Mouse (Mus musculus) MEL (cell line): ENCODE data around the gene Xpo6. TPM values are rescaled to one million over a fixed set of nuclear protein-coding genes. Genes with fewer than 3 reads are reported as not detected.

Experiments used
- DNase-seq: peaks from one replicate; pipeline ENCODE4 v3.0.0; 2011; ENCODE audit warnings: low read depth, low spot score
- H3K27ac ChIP-seq: 2 replicates; pipeline ENCODE4 v1.5.1; 2012; ENCODE audit warnings: low read depth, mild to moderate bottlenecking, control low read depth, low read length, moderate library complexity; ENCODE audit not compliant: control insufficient read depth
- H3K27me3 ChIP-seq, 2 experiments: fragments of 150-350 bp in 1 of 2; sonication (generic) in 1 of 2; 2 replicates each; pipeline ENCODE4 v1.6.1; 2012; ENCODE audit warnings: low read length in 2 of 2, mild to moderate bottlenecking in 2 of 2, improper control_type of control experiment in 1 of 2, moderate library complexity in 1 of 2; ENCODE audit not compliant: insufficient read depth in 2 of 2, control insufficient read depth in 1 of 2
- H3K36me3 ChIP-seq, 2 experiments: 2 replicates each; pipeline ENCODE4 v1.6.1; 2012 to 2014; ENCODE audit warnings: low read length in 2 of 2, improper control_type of control experiment in 1 of 2, inconsistent platforms in 1 of 2, mild to moderate bottlenecking in 1 of 2; ENCODE audit not compliant: insufficient read depth in 2 of 2, control insufficient read depth in 1 of 2
- H3K4me1 ChIP-seq, 2 experiments: fragments of 150-350 bp in 1 of 2; sonication (generic) in 1 of 2; 2 replicates each; pipeline ENCODE4 v1.6.1; 2012; ENCODE audit warnings: low read length in 2 of 2, improper control_type of control experiment in 1 of 2, mild to moderate bottlenecking in 1 of 2; ENCODE audit not compliant: insufficient read depth in 2 of 2, control insufficient read depth in 1 of 2
- H3K4me3 ChIP-seq, 2 experiments: fragments of 150-350 bp in 1 of 2; sonication (generic) in 1 of 2; 2 replicates each; pipeline ENCODE4 v1.5.1; 2012; ENCODE audit warnings: low read depth in 2 of 2, low read length in 2 of 2, mild to moderate bottlenecking in 2 of 2, moderate library complexity in 2 of 2, control low read depth in 1 of 2, improper control_type of control experiment in 1 of 2; ENCODE audit not compliant: control insufficient read depth in 1 of 2, insufficient read depth in 1 of 2
- H3K79me2 ChIP-seq: 2 replicates; pipeline ENCODE4 v1.6.1; 2012; ENCODE audit warnings: mild to moderate bottlenecking, low read length, moderate library complexity; ENCODE audit not compliant: control insufficient read depth, poor library complexity, insufficient read depth
- H3K9ac ChIP-seq: 2 replicates; pipeline ENCODE4 v1.6.1; 2012; ENCODE audit warnings: low read depth, mild to moderate bottlenecking, control low read depth, low read length, moderate library complexity; ENCODE audit not compliant: control insufficient read depth, poor library complexity, severe bottlenecking
- H3K9me3 ChIP-seq: fragments of 150-350 bp; sonication (generic); replicated peaks from 2 replicates; pipeline ENCODE4 v1.6.1; 2012; ENCODE audit warnings: mild to moderate bottlenecking, low read length, improper control_type of control experiment, moderate library complexity; ENCODE audit not compliant: insufficient read depth
- CHD2 ChIP-seq: IDR thresholded peaks from 2 replicates; pipeline ENCODE4 v1.6.1; 2011; ENCODE audit warnings: low read length, improper control_type of control experiment
- E2F4 ChIP-seq: IDR thresholded peaks from 2 replicates; pipeline ENCODE4 v1.6.1; 2011; ENCODE audit warnings: low read depth, low read length, improper control_type of control experiment, borderline replicate concordance
- EP300 ChIP-seq, 2 experiments: IDR thresholded peaks; 2 replicates each; pipeline ENCODE4 v1.6.1; 2011; ENCODE audit warnings: improper control_type of control experiment in 2 of 2, low read length in 2 of 2, low read depth in 1 of 2, mild to moderate bottlenecking in 1 of 2
- GATA1 ChIP-seq: IDR thresholded peaks from 2 replicates; pipeline ENCODE4 v1.6.1; 2011; ENCODE audit warnings: low read depth, low read length, improper control_type of control experiment
- HCFC1 ChIP-seq: IDR thresholded peaks from 2 replicates; pipeline ENCODE4 v1.6.1; 2012; ENCODE audit warnings: low read depth, mild to moderate bottlenecking, inconsistent platforms, low read length, improper control_type of control experiment, moderate library complexity
- MAX ChIP-seq: IDR thresholded peaks from 2 replicates; pipeline ENCODE4 v1.6.1; 2011; ENCODE audit warnings: low read length, improper control_type of control experiment
- MAZ ChIP-seq: IDR thresholded peaks from 2 replicates; pipeline ENCODE4 v1.6.1; 2012; ENCODE audit warnings: low read depth, mild to moderate bottlenecking, inconsistent platforms, low read length, improper control_type of control experiment
- MEF2A ChIP-seq: IDR thresholded peaks from 2 replicates; pipeline ENCODE4 v1.6.1; 2014; ENCODE audit warnings: low read depth, mild to moderate bottlenecking, inconsistent platforms, low read length, improper control_type of control experiment; ENCODE audit not compliant: poor library complexity, insufficient replicate concordance, severe bottlenecking; ENCODE audit errors: extremely low read depth
- MXI1 ChIP-seq: IDR thresholded peaks from 2 replicates; pipeline ENCODE4 v1.6.1; 2011; ENCODE audit warnings: mild to moderate bottlenecking, low read depth, low read length, improper control_type of control experiment
- MYB ChIP-seq: IDR thresholded peaks from 2 replicates; pipeline ENCODE4 v1.6.1; 2011; ENCODE audit warnings: mild to moderate bottlenecking, low read depth, low read length, improper control_type of control experiment
- NRF1 ChIP-seq: IDR thresholded peaks from 2 replicates; pipeline ENCODE4 v1.6.1; 2014; ENCODE audit warnings: low read depth, mild to moderate bottlenecking, inconsistent platforms, low read length, improper control_type of control experiment, moderate library complexity; ENCODE audit not compliant: poor library complexity, insufficient read depth, severe bottlenecking
- POLR2AphosphoS2 ChIP-seq: IDR thresholded peaks from 2 replicates; pipeline ENCODE4 v1.6.1; 2011; ENCODE audit warnings: low read length, improper control_type of control experiment
- POLR2AphosphoS5 ChIP-seq: IDR thresholded peaks from 2 replicates; pipeline ENCODE4 v1.6.1; 2012; ENCODE audit warnings: low read depth, borderline replicate concordance, mild to moderate bottlenecking, inconsistent platforms, low read length, moderate library complexity, mixed read lengths
- SIN3A ChIP-seq: IDR thresholded peaks from 2 replicates; pipeline ENCODE4 v1.6.1; 2012; ENCODE audit warnings: low read length, improper control_type of control experiment, inconsistent platforms
- SMC3 ChIP-seq: IDR thresholded peaks from 2 replicates; pipeline ENCODE4 v1.6.1; 2011; ENCODE audit warnings: low read depth, low read length, improper control_type of control experiment
- TAL1 ChIP-seq: IDR thresholded peaks from 2 replicates; pipeline ENCODE4 v1.6.1; 2012; ENCODE audit warnings: mild to moderate bottlenecking, inconsistent platforms, low read length, moderate library complexity, mixed read lengths
- TBP ChIP-seq: IDR thresholded peaks from 2 replicates; pipeline ENCODE4 v1.8.0; 2011; ENCODE audit warnings: low read depth, low read length, improper control_type of control experiment
- UBTF ChIP-seq: IDR thresholded peaks from 2 replicates; pipeline ENCODE4 v1.6.1; 2012; ENCODE audit warnings: low read depth, mild to moderate bottlenecking, inconsistent platforms, low read length, improper control_type of control experiment, moderate library complexity, borderline replicate concordance; ENCODE audit not compliant: insufficient read depth
- USF1 ChIP-seq: IDR thresholded peaks from 2 replicates; pipeline ENCODE4 v1.6.1; 2014; ENCODE audit warnings: low read depth, mild to moderate bottlenecking, inconsistent platforms, low read length, improper control_type of control experiment, moderate library complexity
- USF2 ChIP-seq, 2 experiments: IDR thresholded peaks; 2 replicates each; pipeline ENCODE4 v1.6.1; 2011 to 2012; ENCODE audit warnings: improper control_type of control experiment in 2 of 2, low read length in 2 of 2, borderline replicate concordance in 1 of 2, inconsistent platforms in 1 of 2, low read depth in 1 of 2, mild to moderate bottlenecking in 1 of 2; ENCODE audit not compliant: insufficient read depth in 1 of 2
- ZKSCAN1 ChIP-seq: IDR thresholded peaks from 2 replicates; pipeline ENCODE4 v1.6.1; 2012; ENCODE audit warnings: low read depth, mild to moderate bottlenecking, inconsistent platforms, low read length, improper control_type of control experiment, moderate library complexity
- ZNF384 ChIP-seq: IDR thresholded peaks from 2 replicates; pipeline ENCODE4 v1.6.1; 2012; ENCODE audit warnings: low read depth, mild to moderate bottlenecking, inconsistent platforms, low read length, improper control_type of control experiment
- polyA plus RNA-seq, 2 experiments: library from polyadenylated mRNA; stranded (reverse) in 1 of 2; unstranded in 1 of 2; fragments of >175 nt in 1 of 2; fragments of >200 nt in 1 of 2; gene quantifications; 2 replicates each; pipeline versions ENCODE4 v1.2.1 to v1.2.4; 2012; ENCODE audit warnings: low replicate concordance in 2 of 2, low read depth in 1 of 2; ENCODE audit not compliant: insufficient read length in 2 of 2, insufficient read depth in 1 of 2, missing spikeins in 1 of 2
- total RNA-seq: library from RNA; depleted of rRNA; stranded (reverse); fragments of 300-350 nt; gene quantifications from 2 replicates; pipeline ENCODE4 v1.2.3, GENCODE M21; 2012

The Xpo6 gene
- total and polyA plus RNA-seq, 3 experiments, result 89.3 to 365 (median 197) TPM

DNA sequence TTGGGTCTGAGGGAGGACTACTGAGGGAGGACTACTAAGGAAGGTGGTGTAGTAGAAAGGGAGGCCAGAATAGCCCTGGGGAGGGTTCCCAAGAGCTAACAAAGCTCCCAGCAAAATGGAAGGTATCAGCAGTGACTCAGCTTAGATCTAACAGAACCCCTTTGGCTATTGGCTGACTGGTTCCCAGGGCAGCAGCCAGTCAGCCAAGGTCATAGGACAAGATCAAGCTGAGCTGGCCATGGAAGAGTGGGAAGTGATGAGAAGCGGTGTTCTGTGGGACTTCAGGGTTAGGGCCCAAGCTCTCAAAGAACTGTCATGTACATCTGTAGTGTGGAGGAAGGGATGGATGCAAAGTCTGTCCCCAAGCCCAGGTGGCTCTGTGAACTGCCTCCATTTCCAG is 123.4 kb downstream of the Xpo6 start:
- Histone ChIP-seq H3K9ac (no peak overlapping the region), H3K27ac (no peak overlapping the region), H3K36me3 (no peaks in the 10 kb centered on the region), H3K27me3 (no peaks in the 10 kb centered on the region), H3K4me1 (no peaks in the 10 kb centered on the region), H3K4me3 (no peak overlapping the region), H3K9me3 (no peaks in the 10 kb centered on the region), H3K79me2 (no peaks in the 10 kb centered on the region)
- TF ChIP-seq E2F4 (no peak), UBTF (no peak), USF2 (IDR thresholded peaks at IDR 0.05; ENCODE audit: borderline replicate concordance in 1 of 2, insufficient read depth in 1 of 2, low read depth in 1 of 2, low read length in 2 of 2) (no peak)
- DNase-seq, result no peak

DNA sequence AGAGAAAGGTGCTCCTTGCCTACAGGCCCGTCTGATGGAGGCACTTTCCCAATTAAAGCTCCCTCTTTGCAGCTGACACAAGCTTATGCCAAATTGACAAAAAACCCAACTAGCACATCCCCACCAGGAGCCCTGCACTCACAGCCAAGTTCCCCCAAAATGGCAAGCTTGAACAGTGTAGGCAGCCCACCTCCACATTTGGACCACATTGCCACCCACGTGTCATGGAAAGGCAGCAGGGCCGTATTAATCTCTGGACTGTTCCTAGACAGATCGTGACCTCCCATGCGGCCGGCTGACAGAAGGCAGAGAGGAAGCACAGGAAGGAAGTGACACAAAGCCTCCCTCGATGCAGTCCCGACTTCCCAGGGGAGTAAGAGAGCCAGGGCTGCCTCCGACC is 125.2 kb downstream of the Xpo6 start:
- Histone ChIP-seq H3K9me3 (no peaks in the 10 kb centered on the region), H3K4me3 (no peak overlapping the region), H3K36me3 (no peaks in the 10 kb centered on the region), H3K4me1 (no peaks in the 10 kb centered on the region), H3K27ac (no peak overlapping the region), H3K9ac (no peak overlapping the region), H3K79me2 (no peaks in the 10 kb centered on the region), H3K27me3 (no peaks in the 10 kb centered on the region)
- TF ChIP-seq HCFC1, result no peak
- TF ChIP-seq MEF2A, result no peak
- TF ChIP-seq MYB, result no peak
- no peak for TF ChIP-seq EP300 (IDR thresholded peaks at IDR 0.05; ENCODE audit: low read depth in 1 of 2, low read length in 2 of 2)
- no peak for TF ChIP-seq SIN3A
- TF ChIP-seq MXI1, result no peak
- TF ChIP-seq NRF1, result no peak
- no peak for TF ChIP-seq POLR2AphosphoS2
- no peak for TF ChIP-seq POLR2AphosphoS5
- no peak for TF ChIP-seq GATA1
- no peak for TF ChIP-seq TBP
- TF ChIP-seq ZKSCAN1, result no peak
- TF ChIP-seq USF1, result no peak
- TF ChIP-seq ZNF384, result no peak
- no peak for TF ChIP-seq MAZ
- TF ChIP-seq MAX, result no peak
- no peak for TF ChIP-seq CHD2
- TF ChIP-seq SMC3, result no peak
- no peak for TF ChIP-seq TAL1
- DNase-seq, result no peak
